Mouse (Mus musculus) heart, adult 2 months (tissue): ENCODE measurements around the gene Crlf1.

Experiments
- CTCF ChIP-seq: fragments of 200-600 bp; IDR thresholded peaks from 2 replicates; pipeline ENCODE4 v1.8.1; 2022; ENCODE audit warnings: antibody characterized with exemption, mild to moderate bottlenecking, moderate library complexity
- EP300 ChIP-seq: fragments of 200-500 bp; IDR thresholded peaks from 2 replicates; pipeline ENCODE4 v1.6.1; 2011; ENCODE audit warnings: low read depth, low read length, control low read depth; ENCODE audit not compliant: insufficient read depth

GRCm38 (mm10) chr8:70453852-70454251 lies 39.1 kb upstream of the Crlf1 start:
- TF ChIP-seq CTCF (no peak), EP300 (no peak)
